Mouse (Mus musculus) cerebellum, postnatal 10 days (tissue): ENCODE data around the gene Gm11232.

ENCODE experiments used
- DNase-seq, 2 experiments: peaks; one replicate each; pipeline ENCODE4 v3.0.0; 2021; ENCODE audit warnings: mixed read lengths in 2 of 2

The Gm11232 gene

DNA sequence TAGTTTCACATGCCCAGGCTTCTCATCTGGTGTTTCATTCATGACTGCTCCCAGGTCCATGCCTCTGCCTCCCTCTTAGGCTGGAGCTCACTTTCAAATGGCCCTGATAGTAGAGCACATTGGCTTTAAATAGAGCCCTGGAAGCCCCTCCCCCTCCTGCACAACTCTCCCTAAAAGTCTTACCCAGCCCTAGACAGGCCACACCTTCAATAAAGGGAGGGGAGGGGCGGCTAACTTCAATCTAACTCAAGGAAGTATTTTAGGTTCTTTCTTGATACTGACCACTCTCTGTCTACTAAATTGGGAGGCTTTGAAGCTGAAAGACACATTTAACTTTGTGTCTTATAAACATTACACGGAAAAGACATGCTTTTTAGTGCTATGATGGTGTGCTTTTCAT, at the start of gene Gm11232:
Gene Gm11232, minus strand, starts transcription at position 101 of the 400 bp plus-strand sequence.
- no peak for DNase-seq

DNA sequence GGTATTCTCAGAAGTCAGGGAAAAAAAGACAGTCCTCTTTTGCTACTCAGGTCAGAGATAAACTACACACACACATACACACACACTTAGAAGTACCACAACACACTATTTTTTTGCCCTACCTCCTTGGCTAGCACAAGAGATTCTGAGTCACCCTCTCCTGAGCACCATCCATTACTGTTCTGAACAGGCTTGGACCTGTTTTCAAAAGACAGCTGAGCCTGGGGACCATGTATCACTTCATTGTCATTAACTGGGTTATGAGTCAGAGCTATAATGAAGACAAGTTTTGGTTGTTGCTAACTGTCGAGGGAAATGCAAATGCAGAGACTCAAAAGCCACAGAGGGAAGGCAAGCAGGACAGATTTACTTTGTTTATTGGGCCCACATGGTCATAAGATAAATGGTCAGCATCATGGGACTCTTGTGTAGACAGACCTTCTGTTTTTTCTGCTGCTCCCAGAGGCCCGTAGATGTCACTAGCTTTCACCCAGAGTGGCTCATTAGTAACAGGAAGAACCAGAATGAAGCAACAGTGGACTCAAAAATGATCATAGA, 48.3 kb upstream of the Gm11232 start:
- DNase-seq = no peak

DNA sequence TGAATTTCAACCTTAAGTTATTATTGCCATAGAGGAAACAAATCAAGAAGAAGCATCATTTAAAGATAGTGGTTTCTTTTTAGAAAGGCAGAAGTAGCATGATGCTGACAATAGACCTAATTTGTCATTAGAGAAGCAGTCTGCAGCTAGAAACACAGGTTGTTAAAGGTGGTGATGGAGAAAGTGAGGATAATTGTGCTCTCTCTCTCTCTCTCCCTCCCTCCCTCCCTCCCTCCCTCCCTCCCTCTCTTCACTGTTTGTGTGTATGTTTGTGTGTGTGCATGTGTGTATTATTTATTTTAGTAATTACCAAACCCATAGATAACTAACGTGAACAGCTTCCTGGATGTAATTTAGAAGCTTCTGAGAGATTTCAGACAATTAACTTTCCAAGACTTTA, 7.8 kb upstream of the Gm11232 start:
- DNase-seq = no peak

DNA sequence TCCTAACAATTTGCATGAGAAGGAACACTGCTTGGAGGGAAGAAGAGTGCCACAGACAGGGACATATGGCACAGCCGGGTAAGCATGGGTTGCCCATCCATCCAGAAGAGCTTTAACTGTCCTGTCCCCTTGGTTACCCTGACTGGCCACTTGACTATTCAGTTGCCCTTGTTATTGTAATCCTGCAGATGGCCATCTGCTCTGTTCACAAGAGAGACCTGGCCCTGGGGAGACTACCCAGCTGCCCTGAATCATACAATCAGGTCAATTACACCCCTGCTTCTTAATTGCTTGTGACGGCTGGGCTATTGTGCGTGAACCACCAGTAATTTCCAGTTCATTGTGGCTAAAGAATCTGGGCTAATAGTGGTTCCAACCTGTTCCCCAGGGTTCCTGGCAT, 7.3 kb upstream of the Gm11232 start:
- DNase-seq = peak; percentile 85 to 92

DNA sequence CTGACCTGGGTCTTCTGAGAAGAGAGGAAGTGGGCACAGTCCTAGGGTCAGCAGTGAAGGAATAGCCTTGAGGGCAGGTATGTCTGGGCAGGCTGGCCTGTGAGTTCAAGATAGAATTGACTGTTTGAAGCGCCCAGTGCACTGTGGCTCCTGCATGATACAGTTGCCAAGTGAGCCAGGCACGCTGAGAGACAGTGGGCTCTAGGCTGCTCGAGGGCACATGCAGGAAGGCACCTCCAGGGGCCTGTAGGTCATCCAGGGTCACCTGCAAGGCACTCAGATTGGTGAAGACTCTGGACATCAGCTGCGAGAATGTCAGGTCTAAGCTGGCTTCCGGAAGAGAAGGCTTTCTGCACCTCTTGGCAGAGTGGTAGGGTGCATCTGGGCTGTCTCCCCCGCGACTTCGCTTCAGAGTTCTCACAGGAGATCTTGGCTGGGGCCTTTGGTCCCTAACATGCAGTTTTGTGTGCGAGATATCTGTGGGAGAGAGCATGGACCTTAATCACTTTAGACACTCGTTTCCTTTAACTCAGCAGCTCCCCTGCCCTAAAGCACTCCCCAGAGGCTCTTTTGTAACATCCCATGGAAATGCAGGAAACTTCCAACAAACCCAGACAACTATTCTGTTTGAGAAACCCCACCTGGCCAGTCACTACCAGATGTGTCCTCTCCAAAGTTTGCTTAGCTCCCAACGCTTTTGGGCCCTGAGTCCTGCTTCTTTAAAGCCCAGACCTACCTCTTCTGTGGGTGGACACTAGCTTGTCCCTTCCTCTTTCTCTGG, 1.1 kb downstream of the Gm11232 start:
- DNase-seq = peak; percentile 22 to 34

DNA sequence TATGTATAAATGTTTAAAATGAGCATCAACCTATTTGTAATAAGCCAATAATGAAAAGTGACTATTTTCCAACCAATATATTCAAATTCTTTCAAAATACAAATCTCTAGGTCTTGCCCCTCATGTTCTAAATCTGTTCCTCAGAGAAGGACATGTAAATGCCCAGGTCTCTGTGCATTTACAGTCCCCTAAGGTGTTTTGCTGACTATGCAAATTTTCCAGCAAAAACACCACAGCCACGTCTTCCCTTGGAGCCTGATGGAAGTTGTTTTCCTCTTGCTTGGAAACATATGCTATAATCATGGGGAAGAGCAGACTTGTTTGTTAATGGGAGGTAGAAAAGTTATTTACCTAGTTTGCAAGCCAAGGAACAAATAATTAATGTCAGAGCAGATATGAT, 12.0 kb downstream of the Gm11232 start:
- no peak for DNase-seq

DNA sequence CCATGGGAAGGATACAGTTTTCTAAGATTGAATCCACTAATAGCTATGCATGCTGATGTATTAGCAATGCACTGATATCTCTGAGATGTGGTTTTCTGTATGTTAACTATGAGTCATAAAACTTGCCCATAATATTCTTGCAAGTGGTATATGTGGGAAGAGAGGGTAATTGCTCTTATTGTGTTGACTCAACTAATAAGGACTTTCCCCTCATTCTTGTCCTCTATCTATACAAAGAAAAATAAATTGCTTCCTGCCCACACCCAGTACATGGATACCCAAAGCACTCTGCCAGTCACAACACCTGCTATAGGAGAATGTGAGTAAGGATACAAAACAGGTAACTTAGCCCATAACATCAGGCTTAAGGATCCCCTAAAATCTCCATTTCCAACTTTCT, 21.2 kb downstream of the Gm11232 start:
- no peak for DNase-seq

DNA sequence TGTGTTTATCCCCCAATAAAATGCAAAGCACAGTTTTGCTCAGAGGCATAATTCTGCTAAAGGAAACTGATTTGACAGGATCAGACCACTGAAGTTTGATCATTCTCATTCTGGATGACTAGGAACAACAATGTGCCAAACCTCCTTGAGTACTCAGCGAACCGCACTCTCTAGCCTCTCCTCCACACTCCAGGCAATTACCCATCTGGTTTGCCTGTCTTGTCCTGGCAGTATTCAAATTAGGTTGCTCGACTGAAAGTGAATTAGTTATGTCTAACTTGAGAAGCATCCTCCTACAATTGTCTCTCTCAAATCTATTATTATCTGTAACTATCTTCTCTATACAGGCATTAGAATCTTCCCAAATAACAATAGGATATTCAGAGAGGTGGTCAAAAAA, 22.5 kb downstream of the Gm11232 start:
- peak; percentile 28 to 33 for DNase-seq

DNA sequence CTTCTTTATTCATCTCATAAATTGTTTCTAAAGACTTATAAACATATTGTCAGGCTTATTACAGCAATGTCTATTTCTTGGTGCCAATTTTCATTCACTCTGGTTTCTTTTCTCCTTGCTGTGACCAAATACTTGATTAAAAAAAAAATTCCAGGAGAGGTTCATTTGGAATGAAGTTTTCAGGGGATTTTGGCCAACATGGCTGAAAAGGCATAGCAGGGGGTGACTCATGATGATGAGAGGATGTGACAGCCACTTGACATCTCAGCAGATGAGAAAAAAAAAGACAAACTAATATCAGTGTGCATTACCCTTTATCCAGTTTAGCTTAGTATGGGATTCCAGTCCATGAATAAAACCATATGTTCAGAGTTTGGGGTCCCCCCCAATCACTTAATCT, 28.4 kb downstream of the Gm11232 start:
- DNase-seq = peak; percentile 76 to 80

DNA sequence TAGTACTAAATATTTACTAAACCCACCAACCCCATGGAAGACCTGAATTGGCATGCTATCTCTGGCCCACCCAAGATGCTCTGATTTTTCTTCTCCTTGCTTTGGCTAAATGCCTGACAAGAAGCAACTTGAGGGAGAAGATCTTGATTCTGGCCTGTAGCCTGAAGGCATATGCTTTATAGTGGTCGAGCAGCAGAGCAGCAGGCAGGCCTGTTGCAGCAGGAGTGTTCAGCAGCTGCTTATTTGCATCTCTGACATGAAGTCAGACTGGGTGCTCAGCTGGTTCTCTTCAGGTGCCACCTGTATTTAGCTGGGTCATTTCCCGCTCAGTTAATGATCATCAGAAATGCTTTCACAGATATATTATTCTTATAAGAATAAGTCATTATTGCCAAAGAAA, 30.2 kb downstream of the Gm11232 start:
- peak; percentile 51 to 55 for DNase-seq

DNA sequence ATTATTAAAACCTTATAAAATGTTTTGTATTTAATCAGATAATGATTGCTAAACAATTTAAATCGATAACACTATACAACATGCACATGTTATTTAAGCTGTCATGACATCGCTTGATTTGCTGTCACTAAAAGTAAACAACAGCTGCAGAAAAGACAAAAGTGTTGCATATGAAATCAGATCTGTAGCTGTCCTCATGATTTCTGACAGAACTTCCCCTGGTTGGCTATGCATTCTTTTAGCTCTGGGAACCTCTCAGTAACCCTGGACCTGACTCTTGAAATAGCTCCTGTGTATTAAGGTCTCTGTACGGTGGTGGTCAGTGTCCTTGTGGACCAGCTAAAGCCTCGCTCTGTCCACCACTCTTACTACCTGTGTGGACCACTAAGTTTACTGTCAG, 30.7 kb downstream of the Gm11232 start:
- DNase-seq = no peak

DNA sequence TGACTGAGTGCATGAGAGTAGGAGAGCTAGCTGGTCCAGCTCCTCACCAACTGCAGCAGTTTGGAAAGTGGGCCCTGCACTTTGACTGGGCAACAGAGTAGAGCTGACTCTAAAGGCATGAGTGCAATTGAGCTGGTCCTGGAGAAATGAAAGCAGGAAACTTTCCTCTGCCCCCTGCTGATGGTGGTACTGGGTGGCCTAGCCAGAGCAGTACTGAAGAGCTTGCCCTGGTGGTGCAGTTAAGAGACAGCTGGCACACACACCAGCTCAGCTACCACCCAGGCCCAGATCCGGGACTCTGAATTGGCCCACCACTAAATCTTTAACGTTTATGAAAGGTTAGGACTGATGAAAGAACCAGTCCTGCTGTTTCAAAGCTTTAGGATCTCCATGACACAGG, 31.9 kb downstream of the Gm11232 start:
- peak; percentile 14 to 44 for DNase-seq
